Mouse (Mus musculus): ENCODE measurements around the gene Mrpl45.
A peak's percentile ranks its signal among the peaks of the same experiment; 100 is the strongest.

- TF ChIP-seq CTCF (IDR thresholded peaks at IDR 0.05; ENCODE audit: borderline replicate concordance, insufficient read depth, low read depth, low read length) (no peak), POLR2A (IDR thresholded peaks at IDR 0.05; ENCODE audit: borderline replicate concordance, insufficient read depth, low read length) (peak; percentile 93)
Observed at GRCm38 (mm10) chr11:97280216-97280861, 35.2 kb upstream of the Mrpl45 start, which contains the start of gene Npepps.
